Mouse (Mus musculus) hindbrain, embryonic 12.5 days (tissue): ENCODE results near the gene Spag17. TPM values are rescaled to one million over a fixed set of nuclear protein-coding genes. Genes with fewer than 3 reads are reported as not detected.
"Not testable (repeated sequence)": the region's sequence is repeated elsewhere in the genome, so short reads cannot be mapped to it uniquely, and the experiment has no call there.

Experiments
- ATAC-seq: fragments of 200-750 bp; cut with Nextera tagmentation; 2 replicates; pipeline ENCODE4 v1.8.0; 2017; ENCODE audit warnings: moderate TSS enrichment; ENCODE audit not compliant: low FRiP score
- H3K27ac ChIP-seq: fragments of 300-500 bp; sonication (generic); 2 replicates; pipeline ENCODE4 v1.5.1; 2016; ENCODE audit warnings: mild to moderate bottlenecking
- H3K27me3 ChIP-seq: fragments of 300-500 bp; sonication (generic); 2 replicates; pipeline ENCODE4 v1.6.1; 2016; ENCODE audit warnings: mild to moderate bottlenecking
- H3K36me3 ChIP-seq: fragments of 300-500 bp; sonication (generic); 2 replicates; pipeline ENCODE4 v1.6.1; 2016; ENCODE audit warnings: mild to moderate bottlenecking
- H3K4me1 ChIP-seq: fragments of 300-500 bp; sonication (generic); 2 replicates; pipeline ENCODE4 v1.6.1; 2016
- H3K4me2 ChIP-seq: fragments of 300-500 bp; sonication (generic); replicated peaks from 2 replicates; pipeline ENCODE4 v1.6.1; 2016; ENCODE audit warnings: mild to moderate bottlenecking
- H3K4me3 ChIP-seq: fragments of 300-500 bp; sonication (generic); 2 replicates; pipeline ENCODE4 v1.5.1; 2016; ENCODE audit warnings: mild to moderate bottlenecking
- H3K9ac ChIP-seq: fragments of 300-500 bp; sonication (generic); 2 replicates; pipeline ENCODE4 v1.6.1; 2016; ENCODE audit warnings: mild to moderate bottlenecking, moderate library complexity
- H3K9me3 ChIP-seq: fragments of 300-500 bp; sonication (generic); replicated peaks from 2 replicates; pipeline ENCODE4 v1.6.1; 2016; ENCODE audit warnings: mild to moderate bottlenecking
- WGBS: fragments of 180-500 bp; shearing (Covaris S2); methylation state at CpG from one replicate; pipeline ENCODE4 v1.1.7; 2016; 5-methylcytosine and 5-hydroxymethylcytosine counted together
- polyA plus RNA-seq: library from polyadenylated mRNA; unstranded; fragments of >200 nt; fragmentation: Nextera tagmentation; extraction: Ambion mirVana; gene quantifications from 2 replicates; pipeline ENCODE4 v1.2.1, GENCODE M21; 2016

Gene Spag17
- 0.58 and 2.1 TPM in 2 replicates for polyA plus RNA-seq

GRCm38 (mm10) chr3:99885187-99885811 is at the start of gene Spag17:
Gene Spag17, plus strand, starts transcription at chr3:99885406.
- Histone ChIP-seq H3K4me2 (no peak within 1 kb of the TSS), H3K9me3 (no peaks in the 10 kb centered on the region), H3K27ac (no peak within 1 kb of the TSS), H3K4me3 (no peak within 1 kb of the TSS), H3K36me3 (no peaks in the 10 kb centered on the region), H3K27me3 (no peaks in the 10 kb centered on the region), H3K9ac (no peak within 1 kb of the TSS), H3K4me1 (no peaks in the 10 kb centered on the region)
- WGBS = 46% methylated on average over 16 of the region's 16 CpGs
- ATAC-seq = no peak

DNA sequence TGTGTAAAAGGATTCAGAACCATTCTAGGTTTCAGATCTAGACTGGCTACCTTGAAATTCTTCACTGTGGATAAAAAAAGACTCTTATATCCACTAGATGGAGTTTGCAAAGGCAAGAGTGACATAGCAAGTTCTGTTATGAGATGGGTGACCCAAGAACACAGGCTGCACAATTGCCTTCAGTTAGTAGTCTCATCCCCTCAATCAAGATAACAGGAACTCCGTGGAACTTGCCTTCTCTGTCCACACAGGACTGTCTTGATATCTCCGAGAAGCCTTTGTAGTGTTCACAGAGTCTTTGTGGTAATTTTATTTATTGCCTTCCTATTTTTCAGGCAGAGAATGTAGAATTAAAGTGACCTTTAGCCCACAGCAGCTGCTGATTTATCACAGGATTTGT is 42.9 kb upstream of the Spag17 start:
- H3K4me3 ChIP-seq = no peak overlapping the region
- H3K4me1 ChIP-seq = no peaks in the 10 kb centered on the region
- no peak overlapping the region for H3K4me2 ChIP-seq
- H3K36me3 ChIP-seq = no peaks in the 10 kb centered on the region
- no peak for ATAC-seq
- H3K27me3 ChIP-seq = no peaks in the 10 kb centered on the region
- H3K9me3 ChIP-seq = no peaks in the 10 kb centered on the region
- no peak overlapping the region for H3K27ac ChIP-seq
- H3K9ac ChIP-seq = no peak overlapping the region
- WGBS = 73% methylated on average over 2 of the region's 2 CpGs

- Histone ChIP-seq H3K4me3 (no peak overlapping the region), H3K9me3 (no peaks in the 10 kb centered on the region), H3K36me3 (no peaks in the 10 kb centered on the region), H3K9ac (no peak overlapping the region), H3K27ac (no peak overlapping the region), H3K4me1 (no peaks in the 10 kb centered on the region), H3K4me2 (no peak overlapping the region), H3K27me3 (no peaks in the 10 kb centered on the region)
- WGBS = 81% methylated on average over 3 of the region's 3 CpGs
- ATAC-seq = no peak
Measured at GRCm38 (mm10) chr3:99842808-99843207, 42.4 kb upstream of the Spag17 start.

- 91% methylated on average over 6 of the region's 6 CpGs for WGBS
- H3K9ac ChIP-seq = no peak overlapping the region
Measured at GRCm38 (mm10) chr3:99843233-99843632, 42.0 kb upstream of the Spag17 start.

GRCm38 (mm10) chr3:99850926-99851325 is 34.3 kb upstream of the Spag17 start:
- ATAC-seq = no peak
- H3K9me3 ChIP-seq = no peaks in the 10 kb centered on the region
- WGBS = 89% methylated on average over 7 of the region's 7 CpGs

More at GRCm38 (mm10) chr3:99843233-99843632, 42.0 kb upstream of the Spag17 start:
- no peak for ATAC-seq
- Histone ChIP-seq H3K27me3 (no peaks in the 10 kb centered on the region), H3K9me3 (no peaks in the 10 kb centered on the region), H3K4me1 (no peaks in the 10 kb centered on the region), H3K4me2 (no peak overlapping the region), H3K4me3 (no peak overlapping the region), H3K27ac (no peak overlapping the region), H3K36me3 (no peaks in the 10 kb centered on the region)

GRCm38 (mm10) chr3:99854595-99854994 is 30.6 kb upstream of the Spag17 start:
- H3K9ac ChIP-seq = no peak overlapping the region
- no peak overlapping the region for H3K27ac ChIP-seq
- no peak overlapping the region for H3K4me2 ChIP-seq
- no peak for ATAC-seq
- no peaks in the 10 kb centered on the region for H3K36me3 ChIP-seq
- no peaks in the 10 kb centered on the region for H3K27me3 ChIP-seq
- H3K9me3 ChIP-seq = no peaks in the 10 kb centered on the region
- WGBS = 80% methylated on average over 3 of the region's 3 CpGs
- no peak overlapping the region for H3K4me3 ChIP-seq
- H3K4me1 ChIP-seq = no peaks in the 10 kb centered on the region

More at GRCm38 (mm10) chr3:99850926-99851325, 34.3 kb upstream of the Spag17 start:
- no peak overlapping the region for H3K4me3 ChIP-seq
- H3K4me1 ChIP-seq = no peaks in the 10 kb centered on the region
- no peak overlapping the region for H3K4me2 ChIP-seq
- H3K27me3 ChIP-seq = no peaks in the 10 kb centered on the region
- H3K9ac ChIP-seq = no peak overlapping the region
- no peak overlapping the region for H3K27ac ChIP-seq
- H3K36me3 ChIP-seq = no peaks in the 10 kb centered on the region

GRCm38 (mm10) chr3:99858922-99859321 is 26.3 kb upstream of the Spag17 start:
- 86% methylated on average over 3 of the region's 3 CpGs for WGBS
- ATAC-seq = no peak
- H3K27ac ChIP-seq = no peak overlapping the region

DNA sequence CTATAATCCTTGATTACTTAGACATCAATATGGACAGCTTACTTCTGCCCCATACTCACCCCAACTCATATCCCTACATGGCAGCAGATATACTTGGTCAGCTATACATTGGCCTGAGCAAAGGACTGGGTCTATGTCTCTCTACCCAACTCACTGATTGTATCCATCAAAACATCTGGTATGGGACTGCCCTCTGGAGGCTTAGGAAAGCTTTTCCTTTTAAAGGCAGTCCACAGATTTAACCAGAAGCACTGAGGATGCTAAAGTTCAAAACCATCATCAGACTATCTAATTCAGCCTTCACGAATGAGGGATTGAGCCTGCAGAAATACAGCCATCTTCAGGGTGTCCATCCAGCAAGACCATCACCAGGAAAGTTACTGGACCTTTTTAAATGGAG is 20.5 kb upstream of the Spag17 start:
- Histone ChIP-seq H3K9me3 (no peaks in the 10 kb centered on the region), H3K4me3 (no peak overlapping the region), H3K36me3 (no peaks in the 10 kb centered on the region), H3K27ac (no peak overlapping the region), H3K4me1 (no peaks in the 10 kb centered on the region), H3K4me2 (no peak overlapping the region), H3K27me3 (no peaks in the 10 kb centered on the region), H3K9ac (no peak overlapping the region)
- 79% methylated on average over 1 of the region's 1 CpGs for WGBS
- ATAC-seq = no peak

More at GRCm38 (mm10) chr3:99858922-99859321, 26.3 kb upstream of the Spag17 start:
- H3K36me3 ChIP-seq = no peaks in the 10 kb centered on the region
- no peaks in the 10 kb centered on the region for H3K9me3 ChIP-seq
- no peak overlapping the region for H3K9ac ChIP-seq
- H3K4me1 ChIP-seq = no peaks in the 10 kb centered on the region
- no peak overlapping the region for H3K4me2 ChIP-seq
- no peak overlapping the region for H3K4me3 ChIP-seq
- H3K27me3 ChIP-seq = no peaks in the 10 kb centered on the region

- no peak overlapping the region for H3K4me3 ChIP-seq
- no peak for ATAC-seq
Measured at GRCm38 (mm10) chr3:99875137-99875536, 10.1 kb upstream of the Spag17 start.

DNA sequence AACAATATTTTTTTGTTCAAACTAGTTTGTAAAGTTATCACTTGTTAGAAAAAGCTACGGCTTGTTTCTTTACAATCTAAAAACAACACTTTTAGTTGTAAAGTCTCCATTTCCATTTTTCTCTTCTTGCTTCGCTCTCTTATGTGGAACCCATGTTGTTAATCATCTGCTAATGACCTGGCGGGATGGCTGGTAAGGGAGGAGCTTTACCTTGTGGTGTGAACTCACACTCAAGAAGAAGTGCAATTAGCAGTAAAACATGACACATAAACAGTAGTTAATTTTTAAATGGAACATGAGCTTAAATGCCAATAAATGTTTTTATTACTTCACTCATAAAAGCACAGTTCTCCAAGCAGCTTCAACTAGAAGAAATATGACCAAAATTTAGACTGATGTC is 3.7 kb upstream of the Spag17 start:
- WGBS = 92% methylated on average over 3 of the region's 3 CpGs

More at GRCm38 (mm10) chr3:99875137-99875536, 10.1 kb upstream of the Spag17 start:
- Histone ChIP-seq H3K9me3 (no peaks in the 10 kb centered on the region), H3K4me1 (no peaks in the 10 kb centered on the region), H3K36me3 (no peaks in the 10 kb centered on the region), H3K4me2 (no peak overlapping the region), H3K9ac (no peak overlapping the region), H3K27me3 (no peaks in the 10 kb centered on the region), H3K27ac (no peak overlapping the region)

DNA sequence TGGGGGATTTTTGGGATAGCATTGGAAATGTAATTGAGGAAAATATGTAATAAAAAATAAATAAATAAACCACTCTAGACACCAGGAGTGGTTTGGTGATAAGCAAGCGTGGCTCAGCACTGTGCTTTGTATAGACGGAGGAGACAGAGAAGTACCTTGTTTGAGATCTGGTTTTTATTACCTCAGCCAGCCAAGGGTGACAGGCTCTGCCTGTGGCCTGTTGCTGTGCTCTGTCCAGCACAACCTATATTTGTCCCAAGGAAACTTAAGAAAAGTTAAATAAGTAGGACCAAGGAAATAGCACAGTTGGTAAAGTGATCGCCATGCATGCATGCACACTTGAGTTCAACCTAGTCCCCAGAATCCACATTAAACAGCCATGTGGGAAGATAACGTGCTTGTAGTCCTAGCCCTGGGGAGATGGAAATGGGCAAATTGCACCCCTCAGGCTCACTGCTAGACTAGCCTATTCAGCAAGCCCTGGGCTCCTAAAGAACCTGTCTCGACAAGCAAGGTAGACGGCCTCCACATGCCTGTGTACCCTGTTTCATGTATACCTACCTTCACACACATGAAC is 1.1 kb upstream of the Spag17 start:
- H3K36me3 ChIP-seq = no peaks in the 10 kb centered on the region
- no peak overlapping the region for H3K27ac ChIP-seq
- no peak for ATAC-seq
- H3K9me3 ChIP-seq = no peaks in the 10 kb centered on the region
- no peak overlapping the region for H3K4me3 ChIP-seq
- H3K4me1 ChIP-seq = no peaks in the 10 kb centered on the region
- 84% methylated on average over 6 of the region's 6 CpGs for WGBS
- no peak overlapping the region for H3K9ac ChIP-seq
- no peaks in the 10 kb centered on the region for H3K27me3 ChIP-seq
- H3K4me2 ChIP-seq = no peak overlapping the region

More for the DNA sequence above, 3.7 kb upstream of the Spag17 start:
- H3K4me3 ChIP-seq = no peak overlapping the region
- no peaks in the 10 kb centered on the region for H3K4me1 ChIP-seq
- H3K9me3 ChIP-seq = no peaks in the 10 kb centered on the region
- no peak overlapping the region for H3K4me2 ChIP-seq
- H3K36me3 ChIP-seq = no peaks in the 10 kb centered on the region
- no peak overlapping the region for H3K27ac ChIP-seq
- ATAC-seq = no peak
- no peak overlapping the region for H3K9ac ChIP-seq
- H3K27me3 ChIP-seq = no peaks in the 10 kb centered on the region

- 95% methylated on average over 4 of the region's 4 CpGs for WGBS
- not testable (repeated sequence) for H3K36me3 ChIP-seq, H3K27me3 ChIP-seq, H3K4me1 ChIP-seq, ATAC-seq, H3K4me3 ChIP-seq, H3K4me2 ChIP-seq, H3K27ac ChIP-seq, H3K9ac ChIP-seq
- peaks cover 22% of the 10 kb centered on the region; the same call in 1 of the 2 replicates for H3K9me3 ChIP-seq
Measured at GRCm38 (mm10) chr3:99894741-99895140, 9.5 kb downstream of the Spag17 start.
